Mouse (Mus musculus) ES-Bruce4 (cell line): Measurements from ENCODE around the gene Tmem262.

ENCODE experiments used
- CTCF ChIP-seq: IDR thresholded peaks from one replicate; pipeline ENCODE4 v1.8.1; 2011; ENCODE audit warnings: low read depth, low read length
- POLR2A ChIP-seq: IDR thresholded peaks from one replicate; pipeline ENCODE4 v1.8.1; 2011; ENCODE audit warnings: low read length; ENCODE audit not compliant: insufficient read depth

DNA sequence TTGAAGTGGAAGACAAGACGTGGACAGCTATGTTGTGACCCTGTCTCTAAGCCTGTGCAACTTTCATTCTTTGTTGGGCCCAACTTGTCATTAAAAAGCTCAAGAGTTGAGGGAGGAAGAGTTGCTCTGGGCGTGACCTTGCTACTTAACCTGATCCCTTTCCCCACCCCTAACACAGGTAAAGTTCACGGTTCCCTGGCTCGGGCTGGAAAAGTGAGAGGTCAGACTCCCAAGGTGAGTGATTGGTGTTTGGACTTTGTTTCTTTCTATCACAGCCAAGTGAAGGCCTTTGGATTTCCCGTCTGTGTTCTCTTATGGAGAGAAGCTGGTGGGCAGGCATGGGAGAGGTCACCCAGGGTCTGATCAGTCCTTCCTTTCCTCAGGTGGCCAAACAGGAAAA, 20.9 kb upstream of the Tmem262 start:
- TF ChIP-seq POLR2A, result no peak
- no peak for TF ChIP-seq CTCF
